Comparison of ENCODE assay signal across 10 mouse cellular contexts in the genomic region with DNA sequence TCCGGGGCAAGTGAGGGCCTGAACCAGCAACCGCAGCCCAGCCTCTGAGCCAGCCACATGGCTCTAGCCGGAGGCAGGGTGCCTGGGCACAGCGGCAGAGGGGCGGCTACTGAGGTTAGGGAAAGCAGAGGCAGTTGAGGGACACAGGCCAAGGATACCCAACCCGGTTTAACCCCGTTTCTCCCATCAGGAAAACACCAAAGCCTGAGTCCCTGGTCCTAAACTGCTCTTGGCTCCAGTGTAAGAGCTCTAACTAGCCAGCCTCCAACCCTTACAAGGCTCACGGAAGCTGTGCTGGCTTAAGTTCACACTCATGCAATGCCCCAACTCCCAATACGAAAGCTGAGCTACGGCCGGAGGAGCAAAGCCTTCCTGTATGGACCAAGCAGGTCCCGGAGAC. TPM values are rescaled to one million over a fixed set of nuclear protein-coding genes. Genes with fewer than 3 reads are reported as not detected.
DNase-seq lines count a peak whose midpoint lies in the region; ATAC-seq and TF ChIP-seq lines count a peak whose summit lies in the region.
"Had no signal": no experiment of that assay in that cellular context is flagged by ENCODE, and none has a peak within 500 bp of the region (broad histone marks: within the 10 kb centered on the region; RNA-seq: fewer than 3 reads in every experiment).

No protein-coding gene starts in this region.

- no peak for ATAC-seq in hindbrain, postnatal 0 days
- no peak for ATAC-seq in stomach, embryonic 14.5 days (ENCODE audit: insufficient number of reproducible peaks, insufficient read depth, low FRiP score, low read depth)

- 0 out of 2 replicates have a peak overlapping the region, but pooled peaks have one; percentile 24 for H3K9ac ChIP-seq in hindbrain, postnatal 0 days (replicated peaks; ENCODE audit: low read length)
- H3K9ac ChIP-seq in stomach, embryonic 14.5 days (replicated peaks; ENCODE audit: low read depth, low read length) = no peak overlapping the region; the same call in 1 of the 2 replicates

- H3K4me3 ChIP-seq in hindbrain, postnatal 0 days (ENCODE audit: low read length) = no peak overlapping the region
- no peak overlapping the region for H3K4me3 ChIP-seq in stomach, embryonic 14.5 days (ENCODE audit: low read depth, low read length)

- no peaks in the 10 kb centered on the region for H3K9me3 ChIP-seq in hindbrain, postnatal 0 days (ENCODE audit: low read length)
- no peaks in the 10 kb centered on the region for H3K9me3 ChIP-seq in stomach, embryonic 14.5 days (ENCODE audit: control insufficient read depth, low read depth, low read length)

- no peaks in the 10 kb centered on the region for H3K36me3 ChIP-seq in hindbrain, postnatal 0 days (ENCODE audit: insufficient read depth, low read length)
- H3K36me3 ChIP-seq in stomach, embryonic 14.5 days (ENCODE audit: control insufficient read depth, insufficient read depth, low read length) = no peaks in the 10 kb centered on the region

- H3K27me3 ChIP-seq in hindbrain, postnatal 0 days (ENCODE audit: insufficient read depth, low read length) = no peaks in the 10 kb centered on the region
- H3K27me3 ChIP-seq in stomach, embryonic 14.5 days (ENCODE audit: control insufficient read depth, insufficient read depth, low read length) = no peaks in the 10 kb centered on the region

- intact Hi-C loops in gastrocnemius, postnatal 14 days (cut with DNase I; ENCODE audit: low total_unique reads) = no loop called here

- WGBS in hindbrain, postnatal 0 days = 60% methylated on average over 12 of the region's 12 CpGs
- WGBS in stomach, embryonic 14.5 days = 54% methylated on average over 12 of the region's 12 CpGs

- TF ChIP-seq CTCF in hindbrain, postnatal 0 days (IDR thresholded peaks at IDR 0.05; ENCODE audit: low read depth) = no peak

- H3K4me2 ChIP-seq in hindbrain, postnatal 0 days (ENCODE audit: low read depth, low read length) = peak overlapping the region; percentile 30
- H3K4me2 ChIP-seq in stomach, embryonic 14.5 days (replicated peaks; ENCODE audit: low read depth, low read length) = peak overlapping the region; percentile 22

- H3K27ac ChIP-seq in hindbrain, postnatal 0 days = peak overlapping the region; percentile 20; the same call in 1 of the 2 replicates
- H3K27ac ChIP-seq in stomach, embryonic 14.5 days (ENCODE audit: low read length) = peak overlapping the region; percentile 64

- DNase-seq in gastrocnemius, postnatal 10 days = peak; percentile 29
- no peak for DNase-seq in gastrocnemius, postnatal 14 days
- peak; percentile 32 for DNase-seq in lung, postnatal 10 days
- no peak for DNase-seq in lung, postnatal 4 days
- no peak for DNase-seq in hindbrain, postnatal 0 days (ENCODE audit: low spot score)
- DNase-seq in layer of hippocampus, postnatal 36 days = no peak
- DNase-seq in embryo, embryonic 11 days = no peak
- DNase-seq: kidney, postnatal 14 days; thymus, postnatal 25 days had no signal

- H3K4me1 ChIP-seq in hindbrain, postnatal 0 days (ENCODE audit: insufficient read depth, low read length) = peaks cover 22% of the 10 kb centered on the region
- peaks cover 73% of the 10 kb centered on the region for H3K4me1 ChIP-seq in stomach, embryonic 14.5 days (ENCODE audit: control insufficient read depth, insufficient read depth, low read length)

RNA-seq across cellular contexts. Expression of gene Ptk7, which starts 4.7 kb away (rescaled TPM):
- 10 to 100 TPM; 12.6 to 19.3 TPM for total RNA-seq in gastrocnemius, postnatal 10 days (2021)
- 1 to 10 TPM; 5.8 to 7.2 TPM for total RNA-seq in gastrocnemius, postnatal 14 days (2021)
- 77.6 and 79.3 TPM in 2 replicates for total RNA-seq in hindbrain, postnatal 0 days (2014; rRNA removed)
- polyA plus RNA-seq in hindbrain, postnatal 0 days (2015; fragmentation: Nextera tagmentation; extraction: Ambion mirVana) = 24.5 and 25.1 TPM in 2 replicates
- polyA plus RNA-seq in stomach, embryonic 14.5 days (2014; fragmentation: Nextera tagmentation; extraction: Ambion mirVana) = 37.6 and 45.2 TPM in 2 replicates
- 1 to 10 TPM; 8.5 to 9.6 TPM for total RNA-seq in layer of hippocampus, postnatal 36 days (2021)

RNA-seq across cellular contexts. Expression of gene Klc4, which starts 21.2 kb away (rescaled TPM):
- 10 to 100 TPM; 18.7 to 19.5 TPM for total RNA-seq in gastrocnemius, postnatal 10 days (2021)
- total RNA-seq in gastrocnemius, postnatal 14 days (2021) = 10 to 100 TPM; 13.7 to 14.9 TPM
- total RNA-seq in hindbrain, postnatal 0 days (2014; rRNA removed) = 25.1 and 32.1 TPM in 2 replicates
- polyA plus RNA-seq in hindbrain, postnatal 0 days (2015; fragmentation: Nextera tagmentation; extraction: Ambion mirVana) = 23.0 and 24.0 TPM in 2 replicates
- 31.0 and 32.3 TPM in 2 replicates for polyA plus RNA-seq in stomach, embryonic 14.5 days (2014; fragmentation: Nextera tagmentation; extraction: Ambion mirVana)
- total RNA-seq in layer of hippocampus, postnatal 36 days (2021) = 10 to 100 TPM; 19.0 to 19.7 TPM

RNA-seq across cellular contexts. Expression of gene Mrpl2, which starts 21.4 kb away (rescaled TPM):
- 100 to 1,000 TPM; 101 to 117 TPM for total RNA-seq in gastrocnemius, postnatal 10 days (2021)
- total RNA-seq in gastrocnemius, postnatal 14 days (2021) = 100 to 1,000 TPM; 102 to 107 TPM
- 55.4 and 67.2 TPM in 2 replicates for total RNA-seq in hindbrain, postnatal 0 days (2014; rRNA removed)
- 90.2 and 95.5 TPM in 2 replicates for polyA plus RNA-seq in hindbrain, postnatal 0 days (2015; fragmentation: Nextera tagmentation; extraction: Ambion mirVana)
- 99.2 and 104 TPM in 2 replicates for polyA plus RNA-seq in stomach, embryonic 14.5 days (2014; fragmentation: Nextera tagmentation; extraction: Ambion mirVana)
- 10 to 100 TPM; 45.3 to 50.7 TPM for total RNA-seq in layer of hippocampus, postnatal 36 days (2021)

RNA-seq across cellular contexts. Expression of gene Cul7, which starts 25.5 kb away (rescaled TPM):
- total RNA-seq in gastrocnemius, postnatal 10 days (2021) = 10 to 100 TPM; 39.8 to 50.5 TPM
- total RNA-seq in gastrocnemius, postnatal 14 days (2021) = 10 to 100 TPM; 20.1 to 25.5 TPM
- 92.2 and 108 TPM in 2 replicates for total RNA-seq in hindbrain, postnatal 0 days (2014; rRNA removed)
- 24.9 and 26.8 TPM in 2 replicates for polyA plus RNA-seq in hindbrain, postnatal 0 days (2015; fragmentation: Nextera tagmentation; extraction: Ambion mirVana)
- polyA plus RNA-seq in stomach, embryonic 14.5 days (2014; fragmentation: Nextera tagmentation; extraction: Ambion mirVana) = 45.9 and 47.2 TPM in 2 replicates
- total RNA-seq in layer of hippocampus, postnatal 36 days (2021) = 10 to 100 TPM; 18.4 to 20.0 TPM

RNA-seq across cellular contexts. Expression of gene Rrp36, which starts 49.6 kb away (rescaled TPM):
- 10 to 100 TPM; 12.8 to 18.2 TPM for total RNA-seq in gastrocnemius, postnatal 10 days (2021)
- total RNA-seq in gastrocnemius, postnatal 14 days (2021) = 10 to 100 TPM in 1 of 2 experiments, 1 to 10 TPM in 1; 9.5 to 11.8 TPM
- 26.6 and 32.7 TPM in 2 replicates for total RNA-seq in hindbrain, postnatal 0 days (2014; rRNA removed)
- 56.5 and 59.1 TPM in 2 replicates for polyA plus RNA-seq in hindbrain, postnatal 0 days (2015; fragmentation: Nextera tagmentation; extraction: Ambion mirVana)
- polyA plus RNA-seq in stomach, embryonic 14.5 days (2014; fragmentation: Nextera tagmentation; extraction: Ambion mirVana) = 52.3 and 53.5 TPM in 2 replicates
- total RNA-seq in layer of hippocampus, postnatal 36 days (2021) = 10 to 100 TPM; 14.5 to 15.4 TPM

Comparison
In these comparisons a context has a peak if more than half of its experiments do, and no peak if none do; other contexts are left out.
1. DNase-seq: peak in gastrocnemius, postnatal 10 days (single experiment) and lung, postnatal 10 days (single experiment); none in gastrocnemius, postnatal 14 days (single experiment), lung, postnatal 4 days (0 of 2), hindbrain, postnatal 0 days (single experiment), layer of hippocampus, postnatal 36 days (0 of 2) and embryo, embryonic 11 days (single experiment).